In the genomic region with DNA sequence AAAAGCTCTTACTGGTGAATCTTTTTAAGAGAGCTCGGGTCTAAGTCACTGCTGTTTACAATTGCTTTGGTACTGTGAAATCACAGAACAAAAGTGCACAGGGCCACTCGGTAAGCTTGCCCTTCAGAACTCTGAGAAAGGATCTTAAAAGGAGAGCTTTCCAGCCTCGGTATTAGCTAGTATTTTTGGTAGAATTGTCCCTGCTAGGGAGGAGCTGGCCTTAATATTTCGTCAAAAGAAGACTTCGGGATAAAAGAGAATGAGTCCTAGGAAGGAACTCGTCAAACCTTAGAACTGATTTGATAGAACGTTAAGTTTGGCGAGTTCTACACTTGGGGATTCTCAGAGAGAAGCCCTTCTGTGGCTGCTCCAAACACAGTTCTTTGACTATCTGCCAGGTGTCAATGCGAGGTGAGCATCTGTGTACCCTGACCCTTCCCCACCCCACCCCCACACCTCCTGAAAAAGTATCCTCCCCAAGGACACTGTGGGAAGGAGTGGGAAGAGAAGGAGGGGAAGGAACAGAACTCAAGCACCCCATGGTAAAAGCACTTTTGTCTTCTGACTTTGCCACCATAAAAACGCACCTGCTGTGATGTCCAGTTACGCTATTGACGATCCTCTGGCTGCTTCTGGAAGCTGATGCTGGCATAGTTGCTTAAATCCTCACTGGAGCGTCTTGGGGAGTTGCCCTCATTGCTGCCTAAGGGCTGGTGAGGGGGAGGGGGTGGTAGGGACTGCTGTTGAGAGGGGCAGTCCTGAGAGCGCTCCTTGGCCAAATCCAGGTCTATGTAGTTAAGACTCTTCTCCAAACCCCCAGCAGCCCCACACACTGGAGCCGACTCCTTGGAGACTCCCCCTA, we compare ENCODE assay signal across 9 mouse cellular contexts. TPM values are rescaled to one million over a fixed set of nuclear protein-coding genes. Genes with fewer than 3 reads are reported as not detected.
DNase-seq lines count a peak whose midpoint lies in the region; ATAC-seq and TF ChIP-seq lines count a peak whose summit lies in the region.
"Had no signal": no experiment of that assay in that cellular context is flagged by ENCODE, and none has a peak within 500 bp of the region (broad histone marks: within the 10 kb centered on the region; RNA-seq: fewer than 3 reads in every experiment).

No protein-coding gene starts in this region.

- H3K4me3 ChIP-seq in kidney, adult 2 months (ENCODE audit: insufficient read depth, low read depth, low read length) = peak overlapping the region; percentile 49
- H3K4me3 ChIP-seq in brown adipose tissue, adult 24 weeks (ENCODE audit: insufficient read depth, low read depth, low read length) = peak overlapping the region; percentile 84
- peak overlapping the region; percentile 70 for H3K4me3 ChIP-seq in neural tube, embryonic 15.5 days (replicated peaks)

- WGBS in kidney, adult 2 months = 34% methylated on average over 15 of the region's 15 CpGs
- WGBS in neural tube, embryonic 15.5 days = 12% methylated on average over 15 of the region's 15 CpGs

- peak overlapping the region; percentile 86 for H3K4me2 ChIP-seq in neural tube, embryonic 15.5 days

- peak overlapping the region; percentile 48 for H3K9ac ChIP-seq in neural tube, embryonic 15.5 days (replicated peaks)

- no peak for TF ChIP-seq CTCF in kidney, adult 2 months (conservative IDR thresholded peaks at IDR 0.05; ENCODE audit: insufficient read depth, insufficient read length, low read depth, low read length)

- H3K4me1 ChIP-seq in kidney, adult 2 months (ENCODE audit: control insufficient read depth, insufficient read depth, low read length) = peaks cover 6% of the 10 kb centered on the region; the same call in 1 of the 2 replicates
- H3K4me1 ChIP-seq in brown adipose tissue, adult 24 weeks (ENCODE audit: control insufficient read depth, insufficient read depth, insufficient read length, low read length) = peaks cover 14% of the 10 kb centered on the region
- H3K4me1 ChIP-seq in neural tube, embryonic 15.5 days = peaks cover 63% of the 10 kb centered on the region

- H3K27ac ChIP-seq in kidney, adult 2 months (ENCODE audit: insufficient read depth, low read depth, low read length) = peak overlapping the region; percentile 32; the same call in 1 of the 2 replicates
- peak overlapping the region; percentile 70 for H3K27ac ChIP-seq in brown adipose tissue, adult 24 weeks (replicated peaks; ENCODE audit: low read depth, low read length)
- H3K27ac ChIP-seq in neural tube, embryonic 15.5 days (replicated peaks) = peak overlapping the region; percentile 65

- H3K27me3 ChIP-seq in kidney, adult 2 months (replicated peaks; ENCODE audit: control insufficient read depth, insufficient read depth, low read length) = no peaks in the 10 kb centered on the region
- no peaks in the 10 kb centered on the region for H3K27me3 ChIP-seq in neural tube, embryonic 15.5 days (replicated peaks)

- no peaks in the 10 kb centered on the region for H3K9me3 ChIP-seq in neural tube, embryonic 15.5 days (replicated peaks)

- TF ChIP-seq POLR2A in kidney, adult 2 months (IDR thresholded peaks at IDR 0.05; ENCODE audit: low read depth, low read length) = no peak

- no peak for ATAC-seq in neural tube, embryonic 15.5 days (ENCODE audit: low FRiP score)

- intact Hi-C loops in gastrocnemius, postnatal 14 days (cut with DNase I; ENCODE audit: low total_unique reads) = loop anchor here (5.0 to 10.0 kb wide), 2 partner anchors 152 to 309 kb away; no protein-coding TSS in a partner anchor

- DNase-seq in kidney, adult 2 months = peak; percentile 19
- no peak for DNase-seq in kidney, postnatal 14 days
- peak; percentile 21 for DNase-seq in gastrocnemius, postnatal 14 days
- peak; percentile 21 for DNase-seq in kidney, postnatal 10 days
- DNase-seq in spleen, postnatal 10 days (ENCODE audit: low spot score in 2 of 2) = no peak
- DNase-seq in spleen, postnatal 36 days (ENCODE audit: low spot score in 2 of 2) = no peak

- no peaks in the 10 kb centered on the region for H3K36me3 ChIP-seq in kidney, adult 2 months (ENCODE audit: control insufficient read depth, insufficient read depth, low read length)
- peaks cover 6% of the 10 kb centered on the region; the same call in 1 of the 2 replicates for H3K36me3 ChIP-seq in neural tube, embryonic 15.5 days

RNA-seq across cellular contexts. Expression of gene Irs1, which starts 4.8 kb away (rescaled TPM):
- polyA plus RNA-seq in kidney, adult 2 months (2012; rRNA removed) = 7.1 and 7.4 TPM in 2 replicates
- 10.1 and 11.7 TPM in 2 replicates for polyA plus RNA-seq in brown adipose tissue, adult 24 weeks (2012; ENCODE audit: insufficient read depth, insufficient read length, missing spikeins)
- total RNA-seq in gastrocnemius, postnatal 14 days (2021) = 10 to 100 TPM; 43.0 to 60.6 TPM
- 7.5 and 8.1 TPM in 2 replicates for polyA plus RNA-seq in neural tube, embryonic 15.5 days (2015; fragmentation: Nextera tagmentation; extraction: Ambion mirVana)

RNA-seq across cellular contexts. Expression of gene Rhbdd1, which starts 29.8 kb away (rescaled TPM):
- 12.8 and 13.0 TPM in 2 replicates for polyA plus RNA-seq in kidney, adult 2 months (2012; rRNA removed)
- polyA plus RNA-seq in brown adipose tissue, adult 24 weeks (2012; ENCODE audit: insufficient read depth, insufficient read length, missing spikeins) = 8.2 and 11.5 TPM in 2 replicates
- total RNA-seq in gastrocnemius, postnatal 14 days (2021) = 1 to 10 TPM; 8.7 to 9.9 TPM
- polyA plus RNA-seq in neural tube, embryonic 15.5 days (2015; fragmentation: Nextera tagmentation; extraction: Ambion mirVana) = 4.1 and 4.7 TPM in 2 replicates

RNA-seq across cellular contexts. Expression of gene Gm9747, which starts 53.5 kb away (rescaled TPM):
- polyA plus RNA-seq in kidney, adult 2 months (2012; rRNA removed) = 0.03 TPM in 1 of 2 replicates, not detected in the other
- polyA plus RNA-seq in brown adipose tissue, adult 24 weeks (2012; ENCODE audit: insufficient read depth, insufficient read length, missing spikeins) = not detected in 2 replicates
- not detected for total RNA-seq in gastrocnemius, postnatal 14 days (2021)
- polyA plus RNA-seq in neural tube, embryonic 15.5 days (2015; fragmentation: Nextera tagmentation; extraction: Ambion mirVana) = 26.1 and 28.6 TPM in 2 replicates
- total RNA-seq: heart, postnatal 36 days had no signal

Comparison
In these comparisons a context has a peak if more than half of its experiments do, and no peak if none do; other contexts are left out.
1. DNase-seq: peak in kidney, adult 2 months (single experiment), gastrocnemius, postnatal 14 days (single experiment) and kidney, postnatal 10 days (single experiment); none in kidney, postnatal 14 days (single experiment), spleen, postnatal 10 days (0 of 2) and spleen, postnatal 36 days (0 of 2).
2. RNA of gene Gm9747, which starts 53.5 kb away (polyA plus RNA-seq): 26.1 to 28.6 TPM in neural tube, embryonic 15.5 days; 0.03 TPM in kidney, adult 2 months and not detected in brown adipose tissue, adult 24 weeks; every median in the first group is over 10 times any median in the second.
3. Peak in every context shown above with its lines, with median percentiles within 50 percentile points of each other: H3K27ac ChIP-seq and H3K4me3 ChIP-seq.